Mouse (Mus musculus) kidney, embryonic 15.5 days (tissue): ENCODE measurements at regions not wholly inside any gene's neighbourhood (a gene's known extent, or its start where the extent isn't known, plus 50 kb on each side); places are given as distances from the start of the nearest gene placed in this dataset.

Experiments used
- ATAC-seq: fragments of 200-750 bp; cut with Nextera tagmentation; replicated peaks from 2 replicates; pipeline ENCODE4 v1.8.0; 2017; ENCODE audit warnings: moderate TSS enrichment; ENCODE audit not compliant: low FRiP score
- H3K27ac ChIP-seq: fragments of 300-500 bp; sonication (generic); 2 replicates; pipeline ENCODE4 v1.5.1; 2015; ENCODE audit warnings: mild to moderate bottlenecking, inconsistent platforms
- H3K27me3 ChIP-seq: fragments of 300-500 bp; sonication (generic); 2 replicates; pipeline ENCODE4 v1.6.1; 2015; ENCODE audit warnings: inconsistent platforms
- H3K36me3 ChIP-seq: fragments of 300-500 bp; sonication (generic); 2 replicates; pipeline ENCODE4 v1.6.1; 2015; ENCODE audit warnings: inconsistent platforms
- H3K4me1 ChIP-seq: fragments of 300-500 bp; sonication (generic); 2 replicates; pipeline ENCODE4 v1.6.1; 2015; ENCODE audit warnings: inconsistent platforms
- H3K4me2 ChIP-seq: fragments of 300-500 bp; sonication (generic); 2 replicates; pipeline ENCODE4 v1.6.1; 2015; ENCODE audit warnings: moderate library complexity, mild to moderate bottlenecking, inconsistent platforms
- H3K4me3 ChIP-seq: fragments of 300-500 bp; sonication (generic); replicated peaks from 2 replicates; pipeline ENCODE4 v1.5.1; 2015; ENCODE audit warnings: mild to moderate bottlenecking, inconsistent platforms
- H3K9ac ChIP-seq: fragments of 300-500 bp; sonication (generic); 2 replicates; pipeline ENCODE4 v1.6.1; 2015; ENCODE audit warnings: mild to moderate bottlenecking, inconsistent platforms
- H3K9me3 ChIP-seq: fragments of 300-500 bp; sonication (generic); replicated peaks from 2 replicates; pipeline ENCODE4 v1.6.1; 2016; ENCODE audit warnings: inconsistent platforms
- WGBS: fragments of 180-500 bp; shearing (Covaris S2); methylation state at CpG from one replicate; pipeline ENCODE4 v1.1.7; 2015; ENCODE audit warnings: mixed read lengths; 5-methylcytosine and 5-hydroxymethylcytosine counted together

- WGBS = 75% methylated on average over 4 of the region's 4 CpGs
- Histone ChIP-seq H3K4me1 (peaks cover 56% of the 10 kb centered on the region), H3K27ac (no peak overlapping the region), H3K4me2 (no peak overlapping the region), H3K4me3 (no peak overlapping the region), H3K36me3 (no peaks in the 10 kb centered on the region), H3K9ac (no peak overlapping the region), H3K9me3 (no peaks in the 10 kb centered on the region), H3K27me3 (peaks cover 19% of the 10 kb centered on the region)
- no peak for ATAC-seq
These were observed 228.0 kb downstream of the Sipa1l2 start for GRCm38 (mm10) chr8:125341606-125342005.

GRCm38 (mm10) chr8:125338222-125338621, 231.4 kb downstream of the Sipa1l2 start:
- H3K9ac ChIP-seq = no peak overlapping the region
- H3K36me3 ChIP-seq = no peaks in the 10 kb centered on the region
- H3K9me3 ChIP-seq = no peaks in the 10 kb centered on the region
- 22% methylated on average over 6 of the region's 6 CpGs for WGBS
- H3K4me3 ChIP-seq = no peak overlapping the region
- H3K4me1 ChIP-seq = peaks cover 56% of the 10 kb centered on the region
- H3K27me3 ChIP-seq = peaks cover 10% of the 10 kb centered on the region
- 0 out of 2 replicates have a peak overlapping the region, but pooled peaks have one; percentile 14 for H3K27ac ChIP-seq
- H3K4me2 ChIP-seq = peak overlapping the region; percentile 29; the same call in 1 of the 2 replicates
- no peak; the same call in 1 of the 2 replicates for ATAC-seq

- Histone ChIP-seq H3K4me1 (peaks cover 51% of the 10 kb centered on the region), H3K4me3 (no peak overlapping the region), H3K27me3 (peaks cover 10% of the 10 kb centered on the region), H3K36me3 (no peaks in the 10 kb centered on the region), H3K4me2 (peak overlapping the region; percentile 29), H3K27ac (peak overlapping the region; percentile 14; the same call in 1 of the 2 replicates), H3K9ac (no peak overlapping the region), H3K9me3 (no peaks in the 10 kb centered on the region)
- 16% methylated on average over 18 of the region's 18 CpGs for WGBS
- no peak for ATAC-seq
These were observed 232.0 kb downstream of the Sipa1l2 start for GRCm38 (mm10) chr8:125337444-125338077.

GRCm38 (mm10) chr8:125336799-125337198, 232.8 kb downstream of the Sipa1l2 start:
- Histone ChIP-seq H3K4me2 (no peak overlapping the region), H3K9me3 (no peaks in the 10 kb centered on the region), H3K4me3 (no peak overlapping the region), H3K27ac (no peak overlapping the region), H3K27me3 (peaks cover 7% of the 10 kb centered on the region), H3K36me3 (no peaks in the 10 kb centered on the region), H3K9ac (no peak overlapping the region), H3K4me1 (peaks cover 44% of the 10 kb centered on the region)
- 64% methylated on average over 3 of the region's 3 CpGs for WGBS
- ATAC-seq = no peak

GRCm38 (mm10) chr8:125335575-125336370, 233.8 kb downstream of the Sipa1l2 start:
- Histone ChIP-seq H3K4me3 (no peak overlapping the region), H3K9me3 (no peaks in the 10 kb centered on the region)

GRCm38 (mm10) chr8:125335171-125335570, 234.4 kb downstream of the Sipa1l2 start:
- no peak for ATAC-seq
- peaks cover 4% of the 10 kb centered on the region for H3K27me3 ChIP-seq
- H3K4me1 ChIP-seq = peaks cover 38% of the 10 kb centered on the region
- H3K9ac ChIP-seq = no peak overlapping the region
- H3K27ac ChIP-seq = no peak overlapping the region
- H3K4me2 ChIP-seq = no peak overlapping the region
- 61% methylated on average over 6 of the region's 6 CpGs for WGBS
- H3K36me3 ChIP-seq = no peaks in the 10 kb centered on the region
- no peak overlapping the region for H3K4me3 ChIP-seq
- H3K9me3 ChIP-seq = no peaks in the 10 kb centered on the region

More at GRCm38 (mm10) chr8:125335575-125336370, 233.8 kb downstream of the Sipa1l2 start:
- Histone ChIP-seq H3K4me1 (peaks cover 38% of the 10 kb centered on the region), H3K27ac (no peak overlapping the region), H3K9ac (no peak overlapping the region), H3K36me3 (no peaks in the 10 kb centered on the region), H3K27me3 (peaks cover 4% of the 10 kb centered on the region), H3K4me2 (no peak overlapping the region)
- ATAC-seq = no peak
- WGBS = 67% methylated on average over 28 of the region's 28 CpGs

- WGBS = 76% methylated on average over 6 of the region's 6 CpGs
- Histone ChIP-seq H3K4me2 (no peak overlapping the region), H3K9ac (no peak overlapping the region), H3K36me3 (no peaks in the 10 kb centered on the region), H3K4me1 (peaks cover 27% of the 10 kb centered on the region), H3K27me3 (no peaks in the 10 kb centered on the region), H3K27ac (no peak overlapping the region), H3K4me3 (no peak overlapping the region), H3K9me3 (no peaks in the 10 kb centered on the region)
- no peak for ATAC-seq
These were observed 239.0 kb downstream of the Sipa1l2 start for GRCm38 (mm10) chr8:125330638-125331037.

- Histone ChIP-seq H3K9ac (no peak overlapping the region), H3K4me3 (no peak overlapping the region), H3K36me3 (no peaks in the 10 kb centered on the region), H3K4me1 (peaks cover 22% of the 10 kb centered on the region), H3K9me3 (no peaks in the 10 kb centered on the region), H3K4me2 (no peak overlapping the region), H3K27me3 (no peaks in the 10 kb centered on the region), H3K27ac (no peak overlapping the region)
- 82% methylated on average over 4 of the region's 4 CpGs for WGBS
- ATAC-seq = no peak
These were observed 241.0 kb downstream of the Sipa1l2 start for GRCm38 (mm10) chr8:125328650-125329049.

- no peak for ATAC-seq
- H3K27ac ChIP-seq = no peak overlapping the region
- 66% methylated on average over 13 of the region's 13 CpGs for WGBS
- no peaks in the 10 kb centered on the region for H3K36me3 ChIP-seq
- no peaks in the 10 kb centered on the region for H3K27me3 ChIP-seq
- H3K4me1 ChIP-seq = peaks cover 22% of the 10 kb centered on the region
- H3K4me2 ChIP-seq = no peak overlapping the region
- H3K9ac ChIP-seq = no peak overlapping the region
- no peaks in the 10 kb centered on the region for H3K9me3 ChIP-seq
- no peak overlapping the region for H3K4me3 ChIP-seq
These were observed 241.9 kb downstream of the Sipa1l2 start for GRCm38 (mm10) chr8:125327551-125328262.

- Histone ChIP-seq H3K9ac (no peak overlapping the region), H3K36me3 (no peaks in the 10 kb centered on the region), H3K4me2 (no peak overlapping the region), H3K9me3 (no peaks in the 10 kb centered on the region), H3K27me3 (no peaks in the 10 kb centered on the region), H3K27ac (no peak overlapping the region), H3K4me3 (no peak overlapping the region), H3K4me1 (peaks cover 22% of the 10 kb centered on the region)
- no peak for ATAC-seq
- WGBS = 85% methylated on average over 6 of the region's 6 CpGs
These were observed 242.6 kb downstream of the Sipa1l2 start for GRCm38 (mm10) chr8:125327006-125327405.

GRCm38 (mm10) chr8:125325736-125326135, 243.9 kb downstream of the Sipa1l2 start:
- H3K4me2 ChIP-seq = no peak overlapping the region
- H3K36me3 ChIP-seq = no peaks in the 10 kb centered on the region
- no peaks in the 10 kb centered on the region for H3K9me3 ChIP-seq
- peaks cover 22% of the 10 kb centered on the region for H3K4me1 ChIP-seq
- no peak overlapping the region for H3K4me3 ChIP-seq
- WGBS = 85% methylated on average over 6 of the region's 6 CpGs
- H3K27me3 ChIP-seq = no peaks in the 10 kb centered on the region; the same call in 1 of the 2 replicates
- H3K27ac ChIP-seq = no peak overlapping the region
- H3K9ac ChIP-seq = no peak overlapping the region
- no peak for ATAC-seq

- peaks cover 9% of the 10 kb centered on the region for H3K4me1 ChIP-seq
- H3K9ac ChIP-seq = no peak overlapping the region
- H3K27me3 ChIP-seq = no peaks in the 10 kb centered on the region; the same call in 1 of the 2 replicates
- no peak overlapping the region for H3K4me2 ChIP-seq
- H3K36me3 ChIP-seq = no peaks in the 10 kb centered on the region
- H3K4me3 ChIP-seq = no peak overlapping the region
- WGBS = 58% methylated on average over 3 of the region's 3 CpGs
- no peaks in the 10 kb centered on the region for H3K9me3 ChIP-seq
- no peak for ATAC-seq
- no peak overlapping the region; the same call in 1 of the 2 replicates for H3K27ac ChIP-seq
These were observed 247.0 kb downstream of the Sipa1l2 start for GRCm38 (mm10) chr8:125322561-125322960.
